8 mouse cellular contexts compared by ENCODE assay signal in the genomic region with DNA sequence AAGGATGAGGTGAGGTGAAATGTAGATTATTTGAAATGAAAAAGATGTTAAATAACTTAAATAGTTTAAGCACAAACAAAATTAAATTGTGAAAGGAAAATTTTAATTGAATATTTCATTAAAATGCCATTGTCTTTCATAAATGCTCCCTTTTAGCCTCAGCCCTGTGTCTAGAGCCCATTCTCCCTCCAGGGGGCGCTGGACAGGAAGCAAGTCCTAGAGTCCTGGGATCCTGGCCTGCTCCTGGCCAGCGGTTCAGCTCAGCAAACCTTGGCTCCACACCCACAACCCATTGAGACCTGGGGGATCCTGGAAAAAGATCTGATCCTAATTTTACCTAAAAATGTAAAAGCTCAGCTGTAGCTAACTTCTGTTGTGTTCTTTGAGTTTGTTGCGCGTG. TPM values are rescaled to one million over a fixed set of nuclear protein-coding genes. Genes with fewer than 3 reads are reported as not detected.
A peak's percentile ranks its signal among the peaks of the same experiment; 100 is the strongest.
DNase-seq lines count a peak whose midpoint lies in the region; ATAC-seq and TF ChIP-seq lines count a peak whose summit lies in the region.

No protein-coding gene starts in this region.

- no peak overlapping the region for H3K9ac ChIP-seq in forebrain, postnatal 0 days
- no peak overlapping the region for H3K9ac ChIP-seq in forebrain, embryonic 16.5 days (replicated peaks; ENCODE audit: low read depth, low read length)

- no peaks in the 10 kb centered on the region for H3K27me3 ChIP-seq in forebrain, postnatal 0 days (ENCODE audit: insufficient read depth, low read length)
- no peaks in the 10 kb centered on the region for H3K27me3 ChIP-seq in forebrain, embryonic 16.5 days (replicated peaks; ENCODE audit: control insufficient read depth, insufficient read depth, low read length)
- no peaks in the 10 kb centered on the region for H3K27me3 ChIP-seq in limb, embryonic 10.5 days (ENCODE audit: low read depth, poor library complexity, severe bottlenecking)

- TF ChIP-seq POLR2A in olfactory bulb, adult 2 months (IDR thresholded peaks at IDR 0.05; ENCODE audit: insufficient read depth, low read depth, low read length): no peak

- no peaks in the 10 kb centered on the region for H3K36me3 ChIP-seq in forebrain, postnatal 0 days (ENCODE audit: insufficient read depth)
- no peaks in the 10 kb centered on the region for H3K36me3 ChIP-seq in forebrain, embryonic 16.5 days (ENCODE audit: control insufficient read depth, insufficient read depth)
- no peaks in the 10 kb centered on the region for H3K36me3 ChIP-seq in limb, embryonic 10.5 days

- peak; percentile 17; the same call in 1 of the 2 replicates for TF ChIP-seq CTCF in forebrain, postnatal 0 days (IDR thresholded peaks at IDR 0.05; ENCODE audit: low read depth)
- TF ChIP-seq CTCF in olfactory bulb, adult 2 months (IDR thresholded peaks at IDR 0.05; ENCODE audit: insufficient read depth, low read depth, low read length): 0 out of 2 replicates have a peak, but pooled peaks have one; percentile 14

- no peak overlapping the region for H3K4me3 ChIP-seq in forebrain, postnatal 0 days (ENCODE audit: low read depth, low read length)
- H3K4me3 ChIP-seq in forebrain, embryonic 16.5 days (replicated peaks; ENCODE audit: low read length): no peak overlapping the region
- H3K4me3 ChIP-seq in limb, embryonic 10.5 days: no peak overlapping the region
- no peak overlapping the region for H3K4me3 ChIP-seq in olfactory bulb, adult 2 months (ENCODE audit: insufficient read depth, low read depth, low read length)

- no peak overlapping the region for H3K27ac ChIP-seq in forebrain, postnatal 0 days (ENCODE audit: low read depth, low read length)
- no peak overlapping the region for H3K27ac ChIP-seq in forebrain, embryonic 16.5 days (ENCODE audit: low read length)
- H3K27ac ChIP-seq in limb, embryonic 10.5 days: no peak overlapping the region
- no peak overlapping the region for H3K27ac ChIP-seq in olfactory bulb, adult 2 months (ENCODE audit: insufficient read depth, low read depth, low read length)

- ATAC-seq in forebrain, postnatal 0 days: no peak
- no peak for ATAC-seq in forebrain, embryonic 16.5 days

- WGBS in forebrain, postnatal 0 days: 62% methylated on average over 4 of the region's 4 CpGs
- WGBS in forebrain, embryonic 16.5 days: 64% methylated on average over 4 of the region's 4 CpGs
- 73% methylated on average over 4 of the region's 4 CpGs for WGBS in limb, embryonic 10.5 days
- WGBS in olfactory bulb, adult 2 months: 56% methylated on average over 4 of the region's 4 CpGs

- no peaks in the 10 kb centered on the region for H3K9me3 ChIP-seq in forebrain, postnatal 0 days (ENCODE audit: low read length)
- no peaks in the 10 kb centered on the region for H3K9me3 ChIP-seq in forebrain, embryonic 16.5 days (ENCODE audit: control insufficient read depth, low read length)
- no peaks in the 10 kb centered on the region for H3K9me3 ChIP-seq in limb, embryonic 10.5 days (replicated peaks)

- H3K4me1 ChIP-seq in forebrain, postnatal 0 days (ENCODE audit: insufficient read depth): no peaks in the 10 kb centered on the region
- no peaks in the 10 kb centered on the region for H3K4me1 ChIP-seq in forebrain, embryonic 16.5 days (replicated peaks; ENCODE audit: control insufficient read depth, insufficient read depth, low read length)
- peaks cover 7% of the 10 kb centered on the region for H3K4me1 ChIP-seq in limb, embryonic 10.5 days
- H3K4me1 ChIP-seq in olfactory bulb, adult 2 months (ENCODE audit: control insufficient read depth, insufficient read depth, low read length): no peaks in the 10 kb centered on the region

- no peak for DNase-seq in forebrain, postnatal 0 days
- peak; percentile 44 for DNase-seq in 416B (ENCODE audit: low read depth)
- peak; percentile 89 for DNase-seq in adrenal gland, postnatal 10 days
- peak; percentile 62 for DNase-seq in gastrocnemius, adult 18-20 months (ENCODE audit: low spot score)
- DNase-seq in limb, embryonic 10.5 days (ENCODE audit: low spot score): peak; percentile 58
- peak; percentile 78 for DNase-seq in urinary bladder, postnatal 14 days (ENCODE audit: low spot score)

- H3K4me2 ChIP-seq in forebrain, postnatal 0 days (ENCODE audit: low read depth): no peak overlapping the region
- H3K4me2 ChIP-seq in forebrain, embryonic 16.5 days (ENCODE audit: low read length): no peak overlapping the region

RNA-seq across cellular contexts. Expression of a gene that starts 44.5 kb away (rescaled TPM):
- 13.6 and 18.3 TPM in 2 replicates for total RNA-seq in forebrain, postnatal 0 days (2014; rRNA removed)
- polyA plus RNA-seq in forebrain, postnatal 0 days (2015; fragmentation: Nextera tagmentation; extraction: Ambion mirVana): 14.1 and 16.4 TPM in 2 replicates
- polyA plus RNA-seq in forebrain, embryonic 16.5 days (2015; fragmentation: Nextera tagmentation; extraction: Ambion mirVana): 22.4 and 25.3 TPM in 2 replicates
- 10 to 100 TPM; 20.5 to 25.1 TPM for total RNA-seq in adrenal gland, postnatal 10 days (2021)
- 1 to 10 TPM; 2.0 to 4.6 TPM for total RNA-seq in gastrocnemius, adult 18-20 months (2021)
- 14.9 and 18.2 TPM in 2 replicates for polyA plus RNA-seq in limb, embryonic 10.5 days (2016; fragmentation: Nextera tagmentation; extraction: Ambion mirVana)
- polyA plus RNA-seq in olfactory bulb, adult 2 months (2012; ENCODE audit: insufficient read depth, insufficient read length, low replicate concordance, missing spikeins): not detected in 2 replicates
